Mouse (Mus musculus) brain, embryonic 14.5 days (tissue): ENCODE data around the gene Polrmt. TPM values are rescaled to one million over a fixed set of nuclear protein-coding genes. Genes with fewer than 3 reads are reported as not detected.
A peak's percentile ranks its signal among the peaks of the same experiment; 100 is the strongest.

Experiments
- DNase-seq: peaks from one replicate; pipeline ENCODE4 v3.0.0-alpha.2; 2011; ENCODE audit warnings: low read depth
- CTCF ChIP-seq: fragments of 200-500 bp; IDR thresholded peaks from 2 replicates; pipeline ENCODE4 v1.5.1; 2012; ENCODE audit warnings: inconsistent platforms, mild to moderate bottlenecking, moderate library complexity, borderline replicate concordance; ENCODE audit not compliant: insufficient read depth, insufficient read length; ENCODE audit errors: extremely low read depth
- POLR2A ChIP-seq: fragments of 200-500 bp; IDR thresholded peaks from 2 replicates; pipeline ENCODE4 v1.6.1; 2012; ENCODE audit warnings: mild to moderate bottlenecking, inconsistent platforms, borderline replicate concordance; ENCODE audit not compliant: poor library complexity, insufficient read depth, insufficient read length, severe bottlenecking; ENCODE audit errors: extremely low read depth
- polyA plus RNA-seq: library from polyadenylated mRNA; depleted of rRNA; stranded (reverse); fragments of >200 nt; gene quantifications from 2 replicates; pipeline ENCODE4 v1.2.3, GENCODE M21; 2012

Polrmt gene
- polyA plus RNA-seq, 1 experiment = 63.0 TPM

- DNase-seq = no peak
- TF ChIP-seq CTCF (peak; percentile 27; the same call in 1 of the 2 replicates), POLR2A (no peak)
Measured at GRCm38 (mm10) chr10:79783050-79783449, 36.7 kb upstream of the Polrmt start.

DNA sequence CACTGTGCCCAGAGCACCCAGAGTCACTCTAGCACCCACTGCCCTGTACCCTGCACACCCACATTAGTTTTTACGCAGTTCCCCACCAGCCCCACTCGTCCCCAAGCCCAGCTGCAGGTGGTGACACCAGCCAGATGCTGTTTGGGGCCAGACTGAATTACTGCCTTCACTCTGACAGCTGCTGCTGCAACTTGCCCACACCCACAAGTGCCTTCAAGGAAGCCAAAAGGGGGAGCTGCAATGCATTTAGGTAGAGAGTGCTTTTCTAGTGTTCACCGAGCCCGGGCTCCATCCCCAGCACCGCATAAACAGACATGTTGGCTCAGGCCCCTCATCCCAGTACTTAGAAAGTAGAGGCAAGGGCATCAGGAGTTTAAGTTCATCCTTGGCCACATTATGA lies 35.6 kb upstream of the Polrmt start:
- TF ChIP-seq CTCF (no peak), POLR2A (no peak)
- no peak for DNase-seq

DNA sequence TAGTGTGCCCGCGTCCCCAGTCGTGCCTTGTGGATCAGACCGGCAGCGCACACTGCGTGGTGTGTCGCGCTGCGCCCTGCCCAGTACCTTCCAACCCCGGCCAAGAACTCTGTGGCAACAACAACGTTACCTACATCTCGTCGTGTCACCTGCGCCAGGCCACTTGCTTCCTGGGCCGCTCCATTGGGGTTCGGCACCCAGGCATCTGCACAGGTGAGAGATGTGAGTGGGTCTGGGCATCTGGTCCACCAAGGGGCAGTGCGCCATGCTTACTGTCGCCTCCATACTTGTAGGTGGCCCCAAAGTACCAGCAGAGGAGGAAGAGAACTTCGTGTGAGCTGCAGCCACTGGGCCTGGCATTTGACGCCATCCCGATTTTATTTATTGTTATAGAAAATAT lies 34.8 kb upstream of the Polrmt start:
- TF ChIP-seq CTCF (no peak), POLR2A (no peak)

GRCm38 (mm10) chr10:79780664-79781015 lies 34.3 kb upstream of the Polrmt start:
- peak; percentile 69 for DNase-seq
- no peak for TF ChIP-seq POLR2A
- no peak for TF ChIP-seq CTCF

More for the DNA sequence above, 34.8 kb upstream of the Polrmt start:
- DNase-seq = no peak

- DNase-seq = peak; percentile 96
- TF ChIP-seq CTCF (peak; percentile 93), POLR2A (no peak)
Measured at GRCm38 (mm10) chr10:79779784-79780663, 33.6 kb upstream of the Polrmt start.

DNA sequence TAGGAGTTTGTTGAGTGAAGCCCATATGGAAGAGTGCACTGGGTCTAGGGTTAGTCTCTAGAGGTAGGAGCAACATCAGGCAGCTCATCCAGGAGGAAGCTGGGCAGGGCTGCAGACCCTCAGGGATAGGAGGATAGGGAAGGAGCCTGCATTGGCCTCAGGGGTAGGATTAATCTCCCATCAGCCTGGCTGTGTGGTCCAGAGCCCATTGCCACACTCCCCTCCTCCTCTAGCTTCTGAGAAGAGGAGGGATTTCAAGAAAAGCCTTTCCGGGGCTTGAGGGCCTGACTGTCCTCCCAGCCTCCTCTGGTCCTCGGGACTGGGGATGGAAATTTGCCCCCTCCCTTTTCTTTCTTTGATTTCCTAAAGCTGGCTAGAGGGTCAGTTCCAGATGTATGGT lies 32.8 kb upstream of the Polrmt start:
- no peak for DNase-seq
- TF ChIP-seq POLR2A = no peak

GRCm38 (mm10) chr10:79778006-79778405 lies 31.6 kb upstream of the Polrmt start:
- peak; percentile 77 for DNase-seq
- TF ChIP-seq CTCF (no peak), POLR2A (no peak)

GRCm38 (mm10) chr10:79777103-79777531 lies 30.7 kb upstream of the Polrmt start, which contains the start of gene Fstl3:
Gene Fstl3, plus strand, starts transcription at chr10:79777272.
- DNase-seq = no peak
- TF ChIP-seq POLR2A (no peak), CTCF (no peak)

DNA sequence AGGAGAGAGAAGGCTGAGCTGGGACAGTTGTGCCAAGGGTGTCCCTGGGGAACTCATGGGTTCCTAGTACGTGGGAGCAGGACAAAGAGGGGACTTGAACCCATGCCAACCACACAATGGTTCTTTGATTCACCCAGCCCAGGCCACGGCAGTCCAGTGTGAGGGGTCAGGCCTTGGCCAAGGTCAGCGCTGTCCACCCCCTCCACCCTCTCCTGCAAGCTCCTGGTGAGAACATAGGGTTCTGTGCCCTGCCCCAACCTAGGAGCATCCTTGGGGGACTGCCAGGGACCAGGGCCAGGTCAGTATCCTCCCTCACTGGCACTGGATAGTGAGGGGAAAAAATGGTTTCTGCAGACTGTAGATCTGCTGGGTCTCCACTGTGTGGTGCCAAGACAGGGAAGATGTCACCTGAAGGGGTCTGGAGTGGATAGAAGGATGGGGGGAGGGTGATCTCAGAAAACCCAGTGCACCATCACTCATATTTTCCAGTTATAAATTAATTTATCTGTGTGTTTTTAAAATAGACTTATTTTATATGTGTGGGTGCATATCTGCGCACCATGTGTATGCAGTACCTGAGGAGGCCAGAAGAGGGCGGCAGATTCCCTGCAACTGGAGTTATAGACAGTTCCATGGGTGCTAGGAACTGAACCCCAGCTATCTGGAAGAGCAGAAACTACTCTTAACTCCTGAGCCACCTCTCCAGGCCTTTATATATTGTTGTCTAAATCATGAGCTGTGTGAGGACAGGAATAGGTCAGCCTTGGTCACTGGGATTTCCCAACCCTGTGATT lies 28.3 kb upstream of the Polrmt start:
- no peak for DNase-seq
- no peak for TF ChIP-seq POLR2A
- TF ChIP-seq CTCF = peak; percentile 25; the same call in 1 of the 2 replicates

DNA sequence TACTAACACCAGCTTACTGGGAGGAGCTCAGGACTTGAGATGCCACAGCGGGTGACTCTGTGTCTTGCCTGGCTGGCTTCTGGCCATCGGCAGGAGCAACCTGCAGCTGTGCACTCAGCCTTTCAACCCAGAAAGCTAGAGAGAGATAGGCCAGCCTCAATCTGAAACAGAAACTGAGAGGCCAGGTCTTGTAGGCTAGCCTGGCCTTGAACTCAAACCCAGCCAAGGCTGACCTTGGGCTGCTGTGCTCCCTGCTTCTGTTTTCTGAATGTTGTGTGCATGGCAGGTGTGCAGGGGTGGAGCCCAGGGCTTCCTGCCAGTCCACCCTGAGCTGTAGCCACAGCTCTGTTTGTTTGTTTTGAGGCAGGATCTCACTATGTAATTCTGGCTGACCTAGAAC lies 26.8 kb upstream of the Polrmt start:
- no peak for DNase-seq
- TF ChIP-seq CTCF = no peak
- no peak for TF ChIP-seq POLR2A

- TF ChIP-seq CTCF (0 out of 2 replicates have a peak, but pooled peaks have one; percentile 3), POLR2A (no peak)
- no peak for DNase-seq
Measured at GRCm38 (mm10) chr10:79772320-79772719, 25.9 kb upstream of the Polrmt start.

- TF ChIP-seq CTCF (no peak), POLR2A (no peak)
- no peak for DNase-seq
Measured at GRCm38 (mm10) chr10:79769329-79769728, 22.9 kb upstream of the Polrmt start.

- peak; percentile 82 for DNase-seq
- no peak for TF ChIP-seq POLR2A
- TF ChIP-seq CTCF = peak; percentile 96
Measured at GRCm38 (mm10) chr10:79768400-79768799, 22.0 kb upstream of the Polrmt start.

- TF ChIP-seq POLR2A (no peak), CTCF (no peak)
- peak; percentile 98 for DNase-seq
Measured at GRCm38 (mm10) chr10:79767372-79768244, 21.2 kb upstream of the Polrmt start.
